ENCODE assay signal across 26 mouse cellular contexts in the genomic region with DNA sequence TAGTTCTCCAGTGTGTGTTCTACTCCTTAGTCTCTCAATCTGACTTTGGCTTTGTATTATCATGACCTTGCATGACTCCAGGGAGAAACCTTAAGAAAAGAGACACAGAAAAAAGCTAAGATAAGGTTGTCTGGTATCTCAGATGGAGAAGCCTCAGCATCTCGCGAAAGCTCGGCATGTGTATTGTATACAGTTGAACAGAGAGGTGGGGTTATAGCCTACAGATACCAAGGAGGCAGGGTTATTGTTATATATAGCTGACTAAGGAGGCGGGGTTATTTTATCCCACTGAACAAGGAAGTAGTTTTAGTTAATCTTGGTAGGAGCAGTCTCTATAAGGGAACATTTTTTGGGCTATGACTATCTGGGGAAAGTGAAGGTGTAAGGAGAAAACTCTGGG.
DNase-seq lines count a peak whose midpoint lies in the region; ATAC-seq and TF ChIP-seq lines count a peak whose summit lies in the region.
"Had no signal": no experiment of that assay in that cellular context is flagged by ENCODE, and none has a peak within 500 bp of the region (broad histone marks: within the 10 kb centered on the region; RNA-seq: fewer than 3 reads in every experiment).

No protein-coding gene starts in this region.

- no peak overlapping the region for H3K9ac ChIP-seq in MEL (ENCODE audit: control insufficient read depth, low read depth, low read length, poor library complexity, severe bottlenecking)
- H3K9ac ChIP-seq in liver, embryonic 14.5 days (replicated peaks): no peak overlapping the region
- H3K9ac ChIP-seq: forebrain, embryonic 13.5 days; heart, embryonic 12.5 days; heart, embryonic 15.5 days; hindbrain, embryonic 13.5 days had no signal

- H3K4me3 ChIP-seq in MEL (ENCODE audit: control insufficient read depth in 1 of 2, insufficient read depth in 1 of 2, low read depth in 2 of 2, low read length in 2 of 2): no peak overlapping the region
- H3K4me3 ChIP-seq in liver, embryonic 14.5 days (ENCODE audit: insufficient read depth in 1 of 2, low read depth in 2 of 2, low read length in 2 of 2): no peak overlapping the region
- H3K4me3 ChIP-seq: forebrain, embryonic 10.5 days; forebrain, embryonic 13.5 days; heart, embryonic 12.5 days; heart, embryonic 15.5 days; hindbrain, embryonic 10.5 days; hindbrain, embryonic 13.5 days had no signal

- no peaks in the 10 kb centered on the region for H3K9me3 ChIP-seq in MEL (replicated peaks; ENCODE audit: insufficient read depth, low read length)
- no peaks in the 10 kb centered on the region for H3K9me3 ChIP-seq in liver, embryonic 14.5 days (ENCODE audit: control insufficient read depth, low read length)
- H3K9me3 ChIP-seq: forebrain, embryonic 10.5 days; forebrain, embryonic 13.5 days; heart, embryonic 12.5 days; heart, embryonic 15.5 days; hindbrain, embryonic 10.5 days; hindbrain, embryonic 13.5 days had no signal

- ATAC-seq in liver, embryonic 14.5 days (ENCODE audit: insufficient read depth): peak; percentile 31; the same call in 1 of the 2 replicates
- peak; percentile 99 for ATAC-seq in megakaryocyte-erythroid progenitor cell, adult 5-6 weeks (replicated peaks; ENCODE audit: low FRiP score, low TSS enrichment, poor library complexity, severe bottlenecking)
- no peak for ATAC-seq in cerebellum, adult (ENCODE audit: insufficient number of reproducible peaks, low FRiP score, low TSS enrichment)
- no peak for ATAC-seq in inflammation-experienced regulatory T-cells, adult 6 months
- ATAC-seq: activated CD4-positive, CD25-positive, alpha-beta regulatory T cell, adult 4 months; CD4-positive, CD25-positive, alpha-beta regulatory T cell, adult 4 months; forebrain, embryonic 13.5 days; forebrain, embryonic 16.5 days; hindbrain, embryonic 16.5 days had no signal

- H3K27ac ChIP-seq in MEL (ENCODE audit: control insufficient read depth, low read depth, low read length): no peak overlapping the region
- H3K27ac ChIP-seq in liver, embryonic 14.5 days: no peak overlapping the region
- H3K27ac ChIP-seq: forebrain, embryonic 10.5 days; forebrain, embryonic 13.5 days; heart, embryonic 15.5 days; hindbrain, embryonic 10.5 days; hindbrain, embryonic 13.5 days had no signal

- no peaks in the 10 kb centered on the region; a peak in 1 of 4 replicates for H3K36me3 ChIP-seq in MEL (ENCODE audit: control insufficient read depth in 1 of 2, insufficient read depth in 2 of 2, low read length in 2 of 2)
- H3K36me3 ChIP-seq in liver, embryonic 14.5 days (replicated peaks; ENCODE audit: control insufficient read depth, insufficient read depth, low read depth): no peaks in the 10 kb centered on the region
- H3K36me3 ChIP-seq: forebrain, embryonic 10.5 days; heart, embryonic 12.5 days; heart, embryonic 15.5 days; hindbrain, embryonic 10.5 days; hindbrain, embryonic 13.5 days had no signal

- TF ChIP-seq EP300 in MEL (IDR thresholded peaks at IDR 0.05; ENCODE audit: low read depth in 1 of 2, low read length in 2 of 2): peak in 1 of 2 experiments; percentile 48; a peak in 2 of 4 replicates
- TF ChIP-seq EP300 in liver, embryonic 14.5 days (IDR thresholded peaks at IDR 0.05; ENCODE audit: low read depth): no peak

- no peak for TF ChIP-seq CTCF in MEL (IDR thresholded peaks at IDR 0.05 in 2 of 3, conservative IDR thresholded peaks at IDR 0.05 in 1 of 3; ENCODE audit: control insufficient read depth in 1 of 3, insufficient read depth in 1 of 3, low read depth in 2 of 3, low read length in 3 of 3, poor library complexity in 1 of 3, severe bottlenecking in 1 of 3)
- no peak for TF ChIP-seq CTCF in liver, embryonic 14.5 days (IDR thresholded peaks at IDR 0.05; ENCODE audit: low read depth)

- no peaks in the 10 kb centered on the region for H3K79me2 ChIP-seq in MEL (ENCODE audit: control insufficient read depth, insufficient read depth, low read length, poor library complexity)

- H3K27me3 ChIP-seq in MEL (ENCODE audit: control insufficient read depth in 1 of 2, insufficient read depth in 2 of 2, low read length in 2 of 2): no peaks in the 10 kb centered on the region
- no peaks in the 10 kb centered on the region for H3K27me3 ChIP-seq in liver, embryonic 14.5 days (ENCODE audit: control insufficient read depth, insufficient read depth, low read length)
- H3K27me3 ChIP-seq: forebrain, embryonic 13.5 days; heart, embryonic 12.5 days; heart, embryonic 15.5 days; hindbrain, embryonic 13.5 days had no signal

- no peak for TF ChIP-seq POLR2A in MEL (IDR thresholded peaks at IDR 0.05; ENCODE audit: control insufficient read depth in 1 of 2, insufficient read depth in 1 of 2, low read depth in 1 of 2, low read length in 2 of 2, poor library complexity in 1 of 2)

- H3K4me2 ChIP-seq in liver, embryonic 14.5 days (ENCODE audit: low read depth): no peak overlapping the region
- H3K4me2 ChIP-seq: forebrain, embryonic 13.5 days; heart, embryonic 12.5 days; heart, embryonic 15.5 days; hindbrain, embryonic 13.5 days had no signal

- H3K4me1 ChIP-seq in MEL (ENCODE audit: control insufficient read depth in 1 of 2, insufficient read depth in 2 of 2, low read length in 2 of 2): no peaks in the 10 kb centered on the region
- no peaks in the 10 kb centered on the region for H3K4me1 ChIP-seq in liver, embryonic 14.5 days (replicated peaks; ENCODE audit: control insufficient read depth in 2 of 2, insufficient read depth in 2 of 2, low read length in 1 of 2)
- H3K4me1 ChIP-seq: forebrain, embryonic 10.5 days; forebrain, embryonic 13.5 days; heart, embryonic 15.5 days; hindbrain, embryonic 10.5 days had no signal

- WGBS in liver, embryonic 14.5 days (ENCODE audit: insufficient replicate concordance): 49% methylated on average over 4 of the region's 4 CpGs

- no peak for TF ChIP-seq RAD21 in MEL (IDR thresholded peaks at IDR 0.05; ENCODE audit: low read depth, low read length)

- DNase-seq in MEL (ENCODE audit: low read depth, low spot score): peak; percentile 63
- peak; percentile 22 for DNase-seq in c-Kit-positive CD71-positive TER-119-negative erythroid progenitor cells, embryonic 14.5 days (ENCODE audit: low read depth)
- DNase-seq in liver, embryonic 14.5 days (ENCODE audit: low read depth in 3 of 3, low spot score in 3 of 3): no peak
- DNase-seq: adrenal gland, postnatal 10 days; adrenal gland, postnatal 36 days; cerebellum, adult 11-12 months; cerebellum, adult 8-10 months; cerebellum, postnatal 10 days; cerebellum, postnatal 36 days; gastrocnemius, postnatal 10 days; gastrocnemius, postnatal 36 days; heart, postnatal 10 days; heart, postnatal 36 days had no signal

TF ChIP-seq in MEL, 35 proteins besides CTCF, POLR2A, EP300 and RAD21:
- TF ChIP-seq MYC (IDR thresholded peaks at IDR 0.05; ENCODE audit: low read depth, low read length) (no peak), ZMIZ1 (IDR thresholded peaks at IDR 0.05; ENCODE audit: low read depth, low read length) (no peak), NRF1 (IDR thresholded peaks at IDR 0.05; ENCODE audit: insufficient read depth, low read depth, low read length, poor library complexity, severe bottlenecking) (no peak), SMC3 (IDR thresholded peaks at IDR 0.05; ENCODE audit: low read depth, low read length) (no peak), ZKSCAN1 (IDR thresholded peaks at IDR 0.05; ENCODE audit: low read depth, low read length) (no peak), ELF1 (IDR thresholded peaks at IDR 0.05; ENCODE audit: low read depth, low read length) (peak; percentile 39; the same call in 1 of the 2 replicates), UBTF (IDR thresholded peaks at IDR 0.05; ENCODE audit: borderline replicate concordance, insufficient read depth, low read depth, low read length) (no peak), TCF12 (IDR thresholded peaks at IDR 0.05; ENCODE audit: low read depth, low read length) (peak; percentile 35; the same call in 1 of the 2 replicates), MYB (IDR thresholded peaks at IDR 0.05; ENCODE audit: low read depth, low read length) (no peak), ETS1 (IDR thresholded peaks at IDR 0.05; ENCODE audit: low read depth, low read length) (0 out of 2 replicates have a peak, but pooled peaks have one; percentile 23), MAFK (IDR thresholded peaks at IDR 0.05; ENCODE audit: borderline replicate concordance, low read depth, low read length) (no peak), GATA1 (IDR thresholded peaks at IDR 0.05; ENCODE audit: low read depth, low read length) (peak; percentile 47; the same call in 1 of the 2 replicates), ZNF384 (IDR thresholded peaks at IDR 0.05; ENCODE audit: low read depth, low read length) (no peak), RCOR1 (IDR thresholded peaks at IDR 0.05; ENCODE audit: low read depth, low read length) (peak; percentile 44; the same call in 1 of the 2 replicates), ZC3H11A (IDR thresholded peaks at IDR 0.05; ENCODE audit: low read depth, low read length) (no peak)

Comparison
In these comparisons a context has a peak if more than half of its experiments do, and no peak if none do; other contexts are left out.
1. DNase-seq: peak in MEL (single experiment) and c-Kit-positive CD71-positive TER-119-negative erythroid progenitor cells, embryonic 14.5 days (single experiment); none in liver, embryonic 14.5 days (0 of 3).
2. ATAC-seq: peak in liver, embryonic 14.5 days (single experiment) and megakaryocyte-erythroid progenitor cell, adult 5-6 weeks (single experiment); none in cerebellum, adult (single experiment) and inflammation-experienced regulatory T-cells, adult 6 months (single experiment).